Mouse (Mus musculus): Measurements from ENCODE around the gene Rftn1.

GRCm38 (mm10) chr17:50191318-50191957 is 964 bp upstream of the Rftn1 start:
- no peak for TF ChIP-seq POLR2A (IDR thresholded peaks at IDR 0.05; ENCODE audit: control insufficient read depth, extremely low read depth, insufficient read depth, low read length, poor library complexity)
- no peak for TF ChIP-seq CTCF (IDR thresholded peaks at IDR 0.05; ENCODE audit: borderline replicate concordance, control insufficient read depth, extremely low read depth, insufficient read depth, low read length, poor library complexity)

All from thymus, adult 2 months (tissue).